Mouse (Mus musculus) heart, postnatal 0 days (tissue): ENCODE results near the gene Selenok.

Experiments
- CTCF ChIP-seq: IDR thresholded peaks from 2 replicates; pipeline ENCODE4 v1.5.1; 2016; ENCODE audit warnings: antibody characterized with exemption, control low read depth, low read depth
- EP300 ChIP-seq: IDR thresholded peaks from 2 replicates; pipeline ENCODE4 v1.6.1; 2016; ENCODE audit warnings: antibody characterized with exemption, low read depth

- TF ChIP-seq CTCF (no peak), EP300 (no peak)
Observed at GRCm38 (mm10) chr14:29988337-29988736, 20.2 kb downstream of the Selenok start.
